Mouse (Mus musculus): ENCODE measurements around the gene Olfr1260. TPM values are rescaled to one million over a fixed set of nuclear protein-coding genes. Genes with fewer than 3 reads are reported as not detected.

The Olfr1260 gene
- not detected in 2 replicates for polyA plus RNA-seq (2012; rRNA removed)

DNA sequence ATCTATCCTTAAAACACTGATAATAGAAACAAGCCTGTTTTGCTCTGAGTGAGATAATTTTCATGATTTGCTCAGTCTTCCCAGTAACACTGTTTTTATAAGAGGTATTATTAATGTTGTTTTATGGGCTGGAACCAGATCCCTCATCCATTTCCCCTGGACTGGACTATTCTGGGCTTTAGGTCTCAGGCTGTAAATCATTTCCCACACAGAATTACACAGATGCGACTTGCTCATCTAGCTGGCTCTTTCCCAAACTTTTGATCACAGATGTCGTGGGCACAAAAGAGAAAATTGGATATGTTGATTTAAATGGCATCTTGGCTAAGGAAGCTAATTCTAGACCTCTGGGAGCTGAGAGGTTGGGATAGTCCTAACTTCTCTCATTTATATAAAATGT is at the start of gene Olfr1260:
Gene Olfr1260 (plus strand): TSS at position 157 of the 400 bp plus-strand sequence.

DNA sequence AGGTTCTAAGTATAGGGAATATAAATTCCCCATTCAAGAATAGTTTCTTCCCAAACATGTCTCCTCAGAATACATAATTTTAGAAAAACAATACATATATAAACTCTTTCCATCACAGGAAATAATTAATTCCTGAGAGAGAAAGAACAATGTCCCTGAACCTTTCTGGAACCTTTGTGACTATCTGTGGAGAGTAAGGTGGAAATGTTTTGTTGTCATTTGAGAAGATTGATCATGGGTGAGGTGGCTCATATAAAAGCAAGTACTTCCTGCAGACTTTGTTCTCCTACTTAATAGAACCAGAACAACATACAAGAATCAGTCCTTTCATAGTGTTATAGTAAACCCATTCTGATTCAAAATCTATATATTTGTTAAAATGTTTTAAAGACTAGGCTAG is 47.1 kb upstream of the Olfr1260 start, which contains the start of gene Olfr1258:
Gene Olfr1258 (plus strand): TSS at position 301 of the 400 bp plus-strand sequence.

DNA sequence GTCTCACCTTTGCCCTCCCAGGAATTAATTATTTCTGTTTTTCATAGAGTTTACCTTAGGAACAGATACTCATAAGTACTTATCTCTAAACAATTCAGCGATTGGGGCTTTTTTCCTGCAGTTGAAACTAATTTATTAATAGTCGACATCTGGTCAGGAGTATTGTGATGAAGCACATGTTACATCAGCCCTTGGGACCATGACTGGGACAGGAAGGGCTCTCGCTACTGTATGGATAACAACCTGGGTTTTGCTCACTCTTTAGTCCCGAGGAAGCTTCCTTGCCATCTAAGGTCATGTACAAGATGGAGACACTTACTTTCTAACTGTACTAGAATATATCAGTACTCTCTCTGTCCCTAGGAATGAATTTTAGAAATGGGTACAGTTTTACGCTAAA is 25.6 kb upstream of the Olfr1260 start, which contains the start of gene Olfr1259:
Gene Olfr1259 (minus strand): TSS at position 101 of the 400 bp plus-strand sequence.

DNA sequence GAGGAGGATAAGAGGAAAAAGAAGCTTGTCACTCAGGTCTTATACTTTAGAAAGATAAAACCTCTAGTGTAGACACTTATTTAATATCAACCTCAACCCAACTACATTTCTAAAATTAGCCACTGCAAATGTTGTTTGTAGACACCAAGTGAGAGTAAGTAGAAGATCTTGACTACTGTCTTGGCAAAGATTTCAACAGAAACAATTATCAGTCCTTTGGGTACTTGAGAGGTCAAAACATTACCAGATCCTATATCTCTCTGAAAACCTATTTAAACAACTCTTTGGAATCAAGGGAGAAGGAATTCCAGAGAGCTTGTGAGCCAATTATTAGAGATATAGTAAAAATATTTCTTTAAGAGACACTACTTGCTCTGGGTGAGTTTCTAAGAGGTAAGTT is 16.8 kb downstream of the Olfr1260 start, which contains the start of gene Olfr1261:
Gene Olfr1261 (plus strand): TSS at position 301 of the 400 bp plus-strand sequence.

DNA sequence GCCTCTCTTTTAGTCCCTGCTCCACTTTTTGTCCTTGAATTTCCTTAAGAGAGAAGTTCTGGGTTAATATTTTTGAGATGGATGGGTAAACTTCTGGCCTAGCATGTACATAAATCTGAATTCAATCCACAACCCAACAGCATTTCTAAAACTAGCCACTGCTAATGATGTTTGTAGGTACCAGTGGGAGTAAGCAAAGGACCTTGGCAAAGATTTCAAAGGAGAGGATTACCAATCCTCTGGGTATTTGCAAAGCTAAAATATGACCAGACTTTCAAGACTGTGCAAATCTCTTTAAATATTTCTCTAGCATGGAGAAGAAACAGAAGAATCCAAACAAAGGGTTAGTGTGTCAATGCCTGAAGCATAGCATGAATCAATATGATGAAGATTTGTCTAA is 25.7 kb downstream of the Olfr1260 start, which contains the start of gene Olfr1262:
Gene Olfr1262 (plus strand): TSS at position 301 of the 400 bp plus-strand sequence.

DNA sequence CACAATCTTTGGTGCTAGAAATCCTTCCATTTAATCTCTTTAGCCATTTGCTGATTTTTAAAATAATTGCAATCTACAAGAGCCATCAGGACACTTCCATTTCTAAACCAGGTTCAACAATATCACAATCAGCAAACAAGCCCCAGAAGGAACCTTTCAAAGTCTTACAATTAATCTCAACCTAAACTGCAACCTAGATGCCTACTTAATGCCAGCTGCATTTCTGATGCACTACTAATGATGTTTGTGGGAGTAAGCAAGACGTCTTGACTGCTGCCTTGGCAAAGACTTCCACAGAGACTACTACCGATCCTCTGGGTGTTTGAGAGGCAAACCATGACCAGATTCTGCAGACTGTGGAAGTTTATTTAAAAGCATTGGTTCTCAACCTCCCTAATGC is 37.7 kb downstream of the Olfr1260 start, which contains the start of gene Olfr1263:
Gene Olfr1263 (plus strand): TSS at position 301 of the 400 bp plus-strand sequence.

DNA sequence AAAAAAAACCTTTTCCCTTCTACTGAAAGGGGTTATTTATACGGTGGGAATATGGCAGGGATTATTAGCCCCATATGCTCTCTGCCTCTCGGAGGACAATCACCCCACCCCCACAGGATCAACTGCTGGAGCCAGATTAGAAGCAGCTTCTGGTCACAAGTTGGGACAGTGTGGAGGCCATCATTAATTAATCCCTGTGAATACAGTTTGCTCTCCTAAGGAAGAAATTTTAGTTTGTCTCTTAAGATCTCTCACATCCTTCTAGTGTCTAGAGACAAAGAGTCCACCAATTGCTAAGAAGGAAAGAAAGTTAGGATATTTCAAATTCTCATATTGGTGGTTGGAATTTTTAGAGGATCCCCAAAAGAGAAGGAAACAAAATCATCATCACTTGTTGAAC is 51.3 kb downstream of the Olfr1260 start, which contains the start of gene Olfr1264:
Gene Olfr1264 (minus strand): TSS at position 101 of the 400 bp plus-strand sequence.

Other genes starting within 250 kb of the Olfr1260 start
- not detected in 2 replicates for gene Olfr1252, start 249.3 kb upstream of the Olfr1260 start, polyA plus RNA-seq (2012; rRNA removed)
- not detected in 2 replicates for gene Olfr1253, start 217.2 kb upstream of the Olfr1260 start, polyA plus RNA-seq (2012; rRNA removed)
- not detected in 2 replicates for gene Olfr1254, start 180.7 kb upstream of the Olfr1260 start, polyA plus RNA-seq (2012; rRNA removed)
- gene Olfr1255, start 162.3 kb upstream of the Olfr1260 start, polyA plus RNA-seq (2012; rRNA removed) = not detected in 2 replicates
- not detected in 2 replicates for gene Olfr1256, start 132.8 kb upstream of the Olfr1260 start, polyA plus RNA-seq (2012; rRNA removed)
- gene Olfr48, start 126.1 kb upstream of the Olfr1260 start, polyA plus RNA-seq (2012; rRNA removed) = not detected in 2 replicates
- not detected in 2 replicates for gene Olfr1257, start 95.9 kb upstream of the Olfr1260 start, polyA plus RNA-seq (2012; rRNA removed)
- gene Olfr1258, start 47.0 kb upstream of the Olfr1260 start, polyA plus RNA-seq (2012; rRNA removed) = not detected in 2 replicates
- not detected in 2 replicates for gene Olfr1259, start 25.7 kb upstream of the Olfr1260 start, polyA plus RNA-seq (2012; rRNA removed)
- gene Olfr1261, start 16.9 kb downstream of the Olfr1260 start, polyA plus RNA-seq (2012; rRNA removed) = not detected in 2 replicates
- not detected in 2 replicates for gene Olfr1262, start 25.8 kb downstream of the Olfr1260 start, polyA plus RNA-seq (2012; rRNA removed)
- not detected in 2 replicates for gene Olfr1263, start 37.8 kb downstream of the Olfr1260 start, polyA plus RNA-seq (2012; rRNA removed)
- not detected in 2 replicates for gene Olfr1264, start 51.2 kb downstream of the Olfr1260 start, polyA plus RNA-seq (2012; rRNA removed)
- gene Olfr1265, start 61.0 kb downstream of the Olfr1260 start, polyA plus RNA-seq (2012; rRNA removed) = not detected in 2 replicates
- not detected in 2 replicates for gene Olfr140, start 89.3 kb downstream of the Olfr1260 start, polyA plus RNA-seq (2012; rRNA removed)
- gene Olfr1269, start 147.1 kb downstream of the Olfr1260 start, polyA plus RNA-seq (2012; rRNA removed) = not detected in 2 replicates
- not detected in 2 replicates for gene Olfr32, start 168.0 kb downstream of the Olfr1260 start, polyA plus RNA-seq (2012; rRNA removed)
- not detected in 2 replicates for gene Olfr1270, start 178.8 kb downstream of the Olfr1260 start, polyA plus RNA-seq (2012; rRNA removed)

Data from ovary, adult 2 months (tissue).